Mouse (Mus musculus) 3134 (cell line): Measurements from ENCODE around the gene Rom1.

Experiments used
- DNase-seq: peaks from one replicate; pipeline ENCODE4 v3.0.0-alpha.2; 2011; ENCODE audit warnings: low spot score; ENCODE audit not compliant: insufficient read length; ENCODE audit errors: extremely low read depth

The Rom1 gene

GRCm38 (mm10) chr19:8942276-8942964 is 13.3 kb upstream of the Rom1 start:
- peak; percentile 72 for DNase-seq

- peak; percentile 98 for DNase-seq
Measured at GRCm38 (mm10) chr19:8941515-8942217, 12.5 kb upstream of the Rom1 start, which contains the start of gene Mta2. TSS of gene Mta2 (plus strand) at chr19:8941875.

- no peak for DNase-seq
Measured at GRCm38 (mm10) chr19:8941136-8941514, 12.0 kb upstream of the Rom1 start.

- DNase-seq, result no peak
Measured at GRCm38 (mm10) chr19:8940526-8941133, 11.5 kb upstream of the Rom1 start.

- DNase-seq, result no peak
Measured at GRCm38 (mm10) chr19:8936736-8937135, 7.6 kb upstream of the Rom1 start.

- DNase-seq, result no peak
Measured at GRCm38 (mm10) chr19:8930771-8931170, 1.6 kb upstream of the Rom1 start.

- DNase-seq, result no peak
Measured at GRCm38 (mm10) chr19:8930117-8930516, 961 bp upstream of the Rom1 start.

GRCm38 (mm10) chr19:8928689-8929223 is 400 bp downstream of the Rom1 start:
- no peak for DNase-seq

- no peak for DNase-seq
Measured at GRCm38 (mm10) chr19:8927891-8928525, 1.1 kb downstream of the Rom1 start.

- DNase-seq, result no peak
Measured at GRCm38 (mm10) chr19:8926766-8927165, 2.4 kb downstream of the Rom1 start.

- no peak for DNase-seq
Measured at GRCm38 (mm10) chr19:8921741-8922140, 7.4 kb downstream of the Rom1 start.

GRCm38 (mm10) chr19:8920836-8921291 is 8.3 kb downstream of the Rom1 start:
- DNase-seq, result peak; percentile 24

- DNase-seq, result peak; percentile 92
Measured at GRCm38 (mm10) chr19:8920073-8920736, 9.0 kb downstream of the Rom1 start, which contains the start of gene B3gat3. TSS of gene B3gat3 (plus strand) at chr19:8920374.

- no peak for DNase-seq
Measured at GRCm38 (mm10) chr19:8919684-8920072, 9.5 kb downstream of the Rom1 start.

- no peak for DNase-seq
Measured at GRCm38 (mm10) chr19:8919000-8919399, 10.2 kb downstream of the Rom1 start.

GRCm38 (mm10) chr19:8914212-8914611 is 14.9 kb downstream of the Rom1 start:
- DNase-seq, result no peak

GRCm38 (mm10) chr19:8911810-8912209 is 17.3 kb downstream of the Rom1 start:
- DNase-seq, result no peak

- DNase-seq, result no peak
Measured at GRCm38 (mm10) chr19:8908531-8908930, 20.6 kb downstream of the Rom1 start.

GRCm38 (mm10) chr19:8903412-8903811 is 25.7 kb downstream of the Rom1 start:
- no peak for DNase-seq

- DNase-seq, result no peak
Measured at GRCm38 (mm10) chr19:8899079-8899478, 30.1 kb downstream of the Rom1 start.
